Mouse (Mus musculus): ENCODE results near the gene Fyn. TPM values are rescaled to one million over a fixed set of nuclear protein-coding genes. Genes with fewer than 3 reads are reported as not detected.
A peak's percentile ranks its signal among the peaks of the same experiment; 100 is the strongest.

The Fyn gene
- total RNA-seq, 2 experiments from 2014 or later = 127 to 130 TPM

- Histone ChIP-seq H3K4me3 (no peak overlapping the region), H3K27ac (no peak overlapping the region)
- no peak for DNase-seq (ENCODE audit: low spot score in 2 of 2)
- peak; percentile 64 for TF ChIP-seq CTCF (conservative IDR thresholded peaks at IDR 0.05)
These were observed 73.0 kb downstream of the Fyn start for GRCm38 (mm10) chr10:39441636-39442035.

- H3K4me3 ChIP-seq = no peak overlapping the region
- H3K27ac ChIP-seq = no peak overlapping the region
- TF ChIP-seq CTCF (conservative IDR thresholded peaks at IDR 0.05) = no peak
- no peak for DNase-seq (ENCODE audit: low spot score in 2 of 2)
These were observed 74.5 kb downstream of the Fyn start for GRCm38 (mm10) chr10:39443122-39443521.

- peak; percentile 71 for TF ChIP-seq CTCF (conservative IDR thresholded peaks at IDR 0.05)
- Histone ChIP-seq H3K4me3 (no peak overlapping the region), H3K27ac (no peak overlapping the region)
- DNase-seq (ENCODE audit: low spot score in 2 of 2) = no peak
These were observed 75.3 kb downstream of the Fyn start for GRCm38 (mm10) chr10:39443947-39444346.

GRCm38 (mm10) chr10:39445870-39446269, 77.2 kb downstream of the Fyn start:
- DNase-seq (ENCODE audit: low spot score in 2 of 2) = no peak
- TF ChIP-seq CTCF (conservative IDR thresholded peaks at IDR 0.05) = no peak
- no peak overlapping the region for H3K27ac ChIP-seq
- no peak overlapping the region for H3K4me3 ChIP-seq

- TF ChIP-seq CTCF (conservative IDR thresholded peaks at IDR 0.05) = no peak; the same call in 1 of the 2 replicates
- H3K4me3 ChIP-seq = no peak overlapping the region
- no peak for DNase-seq (ENCODE audit: low spot score in 2 of 2)
- H3K27ac ChIP-seq = no peak overlapping the region
These were observed 78.1 kb downstream of the Fyn start for GRCm38 (mm10) chr10:39446706-39447105.

- no peak overlapping the region for H3K27ac ChIP-seq
- H3K4me3 ChIP-seq = no peak overlapping the region
- no peak for TF ChIP-seq CTCF (conservative IDR thresholded peaks at IDR 0.05)
- DNase-seq (ENCODE audit: low spot score in 2 of 2) = no peak
These were observed 80.5 kb downstream of the Fyn start for GRCm38 (mm10) chr10:39449179-39449578.

GRCm38 (mm10) chr10:39450356-39450755, 81.7 kb downstream of the Fyn start:
- no peak overlapping the region for H3K4me3 ChIP-seq
- DNase-seq (ENCODE audit: low spot score in 2 of 2) = no peak
- no peak for TF ChIP-seq CTCF (conservative IDR thresholded peaks at IDR 0.05)
- H3K27ac ChIP-seq = peak overlapping the region; percentile 41; the same call in 1 of the 2 replicates

- TF ChIP-seq CTCF (conservative IDR thresholded peaks at IDR 0.05) = no peak
- H3K27ac ChIP-seq = no peak overlapping the region
- no peak for DNase-seq (ENCODE audit: low spot score in 2 of 2)
- H3K4me3 ChIP-seq = no peak overlapping the region
These were observed 82.4 kb downstream of the Fyn start for GRCm38 (mm10) chr10:39451065-39451464.

- TF ChIP-seq CTCF (conservative IDR thresholded peaks at IDR 0.05) = no peak
- Histone ChIP-seq H3K4me3 (no peak overlapping the region), H3K27ac (peak overlapping the region; percentile 43; the same call in 1 of the 2 replicates)
- DNase-seq (ENCODE audit: low spot score in 2 of 2) = no peak
These were observed 83.4 kb downstream of the Fyn start for GRCm38 (mm10) chr10:39451918-39452624.

- Histone ChIP-seq H3K27ac (no peak overlapping the region), H3K4me3 (no peak overlapping the region)
- no peak for TF ChIP-seq CTCF (conservative IDR thresholded peaks at IDR 0.05)
- DNase-seq (ENCODE audit: low spot score in 2 of 2) = no peak
These were observed 86.7 kb downstream of the Fyn start for GRCm38 (mm10) chr10:39455344-39455743.

GRCm38 (mm10) chr10:39455857-39456620, 87.4 kb downstream of the Fyn start:
- 0 out of 2 replicates have a peak overlapping the region, but pooled peaks have one; percentile 3 for H3K27ac ChIP-seq
- no peak for DNase-seq (ENCODE audit: low spot score in 2 of 2)
- TF ChIP-seq CTCF (conservative IDR thresholded peaks at IDR 0.05) = no peak
- no peak overlapping the region for H3K4me3 ChIP-seq

GRCm38 (mm10) chr10:39456776-39457175, 88.1 kb downstream of the Fyn start:
- no peak for DNase-seq (ENCODE audit: low spot score in 2 of 2)
- no peak for TF ChIP-seq CTCF (conservative IDR thresholded peaks at IDR 0.05)
- H3K27ac ChIP-seq = no peak overlapping the region
- H3K4me3 ChIP-seq = no peak overlapping the region

GRCm38 (mm10) chr10:39457281-39457680, 88.6 kb downstream of the Fyn start:
- TF ChIP-seq CTCF (conservative IDR thresholded peaks at IDR 0.05) = no peak
- Histone ChIP-seq H3K27ac (peak overlapping the region; percentile 51), H3K4me3 (no peak overlapping the region)
- DNase-seq (ENCODE audit: low spot score in 2 of 2) = no peak
